Mouse (Mus musculus) megakaryocyte, embryonic 14.5 days (primary cell): ENCODE results near the gene Klhl22. TPM values are rescaled to one million over a fixed set of nuclear protein-coding genes. Genes with fewer than 3 reads are reported as not detected.
A peak's percentile ranks its signal among the peaks of the same experiment; 100 is the strongest.

Source experiments
- H3K27me3 ChIP-seq: replicated peaks from 2 replicates; pipeline ENCODE3; 2012; ENCODE audit warnings: inconsistent platforms
- H3K36me3 ChIP-seq: replicated peaks from 2 replicates; pipeline ENCODE3; 2012; ENCODE audit warnings: low read length, inconsistent platforms, mixed read lengths
- H3K4me1 ChIP-seq: 2 replicates; pipeline ENCODE4 v1.6.1; 2012; ENCODE audit warnings: inconsistent platforms
- H3K4me3 ChIP-seq: replicated peaks from 2 replicates; pipeline ENCODE3; 2012; ENCODE audit warnings: moderate library complexity, mild to moderate bottlenecking, inconsistent platforms
- H3K9me3 ChIP-seq: 2 replicates; pipeline ENCODE4 v1.6.1; 2012; ENCODE audit warnings: inconsistent platforms
- FLI1 ChIP-seq: IDR thresholded peaks from 2 replicates; pipeline ENCODE4 v1.6.1; 2012; ENCODE audit warnings: low read length, inconsistent platforms, mixed read lengths
- GATA1 ChIP-seq: IDR thresholded peaks from 3 replicates; pipeline ENCODE4 v1.6.1; 2012; ENCODE audit warnings: mixed read lengths, low read length, inconsistent platforms, borderline replicate concordance
- polyA plus RNA-seq: library from polyadenylated mRNA; stranded (reverse); fragments of >175 nt; gene quantifications from 2 replicates; pipeline ENCODE4 v1.2.3, GENCODE M21; 2012; ENCODE audit warnings: low replicate concordance; ENCODE audit not compliant: insufficient read depth

The Klhl22 gene
- polyA plus RNA-seq, 1 experiment, result 4.0 TPM

DNA sequence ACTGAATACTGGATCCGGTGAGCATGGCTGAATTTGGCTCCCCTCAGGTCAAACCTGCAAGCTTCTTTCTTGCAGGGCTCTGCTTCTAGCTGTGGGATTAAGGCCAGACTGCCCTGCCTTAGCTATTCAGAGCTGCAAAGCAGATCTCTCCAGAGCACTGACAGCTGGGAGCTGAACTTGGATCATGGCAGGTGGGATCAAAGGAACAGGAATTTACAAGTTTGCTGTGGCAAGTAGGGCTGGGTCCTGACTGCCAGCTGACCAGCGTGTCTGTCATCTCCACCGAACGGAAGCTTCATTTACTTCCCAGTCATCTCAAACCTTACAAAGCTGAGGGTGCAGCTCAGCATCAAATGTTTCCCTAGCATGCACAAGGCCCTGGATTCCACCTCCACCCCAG is 18.8 kb downstream of the Klhl22 start:
- Histone ChIP-seq H3K9me3 (no peaks in the 10 kb centered on the region), H3K27me3 (peaks cover 28% of the 10 kb centered on the region), H3K4me3 (no peak overlapping the region), H3K36me3 (peaks cover 27% of the 10 kb centered on the region), H3K4me1 (peaks cover 14% of the 10 kb centered on the region)
- TF ChIP-seq FLI1, result no peak
- no peak for TF ChIP-seq GATA1

GRCm38 (mm10) chr16:17779692-17780091 is 20.3 kb downstream of the Klhl22 start:
- Histone ChIP-seq H3K4me3 (no peak overlapping the region), H3K36me3 (peaks cover 29% of the 10 kb centered on the region), H3K27me3 (peaks cover 30% of the 10 kb centered on the region), H3K9me3 (no peaks in the 10 kb centered on the region), H3K4me1 (peaks cover 21% of the 10 kb centered on the region)
- no peak for TF ChIP-seq FLI1
- TF ChIP-seq GATA1, result no peak

DNA sequence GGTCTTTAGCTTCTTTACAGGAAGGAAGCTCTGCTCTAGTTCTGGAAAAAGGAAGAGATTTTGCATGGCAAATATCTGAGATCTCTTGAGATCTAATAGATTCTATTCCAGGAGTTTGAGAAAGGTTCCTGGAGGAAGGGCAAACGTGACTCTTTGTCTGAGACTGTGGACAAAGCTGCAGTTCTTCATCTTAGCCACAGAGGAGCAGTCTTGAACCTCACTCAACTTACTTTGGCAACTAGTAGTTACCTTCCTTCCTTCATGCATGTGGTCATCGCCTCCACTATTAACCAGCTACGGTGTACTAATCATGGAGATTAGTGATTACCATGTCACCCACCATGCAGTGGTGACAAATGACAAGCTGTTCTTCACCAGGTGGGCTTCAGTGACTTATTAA is 25.9 kb downstream of the Klhl22 start:
- H3K36me3 ChIP-seq, result peaks cover 30% of the 10 kb centered on the region
- peaks cover 14% of the 10 kb centered on the region for H3K4me1 ChIP-seq
- no peak overlapping the region for H3K4me3 ChIP-seq
- H3K27me3 ChIP-seq, result peaks cover 37% of the 10 kb centered on the region
- TF ChIP-seq GATA1 (no peak), FLI1 (no peak)
- no peaks in the 10 kb centered on the region for H3K9me3 ChIP-seq

GRCm38 (mm10) chr16:17792728-17793127 is 33.3 kb downstream of the Klhl22 start:
- peaks cover 22% of the 10 kb centered on the region for H3K36me3 ChIP-seq
- H3K9me3 ChIP-seq, result no peaks in the 10 kb centered on the region
- peaks cover 75% of the 10 kb centered on the region for H3K27me3 ChIP-seq
- no peak overlapping the region for H3K4me3 ChIP-seq
- TF ChIP-seq FLI1 (no peak), GATA1 (no peak)
- peaks cover 12% of the 10 kb centered on the region for H3K4me1 ChIP-seq

DNA sequence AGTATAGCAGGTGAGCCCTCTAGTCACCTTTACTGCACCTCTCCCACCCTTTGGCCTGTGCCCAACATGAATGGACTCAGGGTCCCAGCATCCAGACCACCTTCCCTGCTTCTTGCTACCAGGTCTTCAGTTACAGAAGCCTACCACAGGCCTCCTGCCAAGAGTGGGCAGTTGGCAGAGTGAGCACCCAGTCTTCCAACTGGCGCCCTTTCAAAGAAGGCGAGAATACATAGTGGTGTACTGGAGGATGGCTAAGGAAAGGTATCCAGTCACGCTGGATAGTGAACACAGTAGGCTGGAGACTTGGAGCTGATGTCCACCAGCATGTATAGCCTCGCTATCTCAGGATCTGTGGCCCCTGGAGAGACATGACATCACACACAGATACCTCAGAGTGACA is 34.6 kb downstream of the Klhl22 start:
- TF ChIP-seq FLI1, result no peak
- no peak for TF ChIP-seq GATA1
- Histone ChIP-seq H3K4me3 (no peak overlapping the region), H3K4me1 (peaks cover 20% of the 10 kb centered on the region), H3K9me3 (no peaks in the 10 kb centered on the region), H3K36me3 (peaks cover 19% of the 10 kb centered on the region), H3K27me3 (peaks cover 83% of the 10 kb centered on the region)

- no peak overlapping the region for H3K4me3 ChIP-seq
- H3K36me3 ChIP-seq, result peaks cover 9% of the 10 kb centered on the region
- TF ChIP-seq GATA1, result no peak
- peaks cover 90% of the 10 kb centered on the region for H3K27me3 ChIP-seq
- H3K9me3 ChIP-seq, result no peaks in the 10 kb centered on the region
- peaks cover 20% of the 10 kb centered on the region for H3K4me1 ChIP-seq
These were observed 36.2 kb downstream of the Klhl22 start for GRCm38 (mm10) chr16:17795643-17796042.

DNA sequence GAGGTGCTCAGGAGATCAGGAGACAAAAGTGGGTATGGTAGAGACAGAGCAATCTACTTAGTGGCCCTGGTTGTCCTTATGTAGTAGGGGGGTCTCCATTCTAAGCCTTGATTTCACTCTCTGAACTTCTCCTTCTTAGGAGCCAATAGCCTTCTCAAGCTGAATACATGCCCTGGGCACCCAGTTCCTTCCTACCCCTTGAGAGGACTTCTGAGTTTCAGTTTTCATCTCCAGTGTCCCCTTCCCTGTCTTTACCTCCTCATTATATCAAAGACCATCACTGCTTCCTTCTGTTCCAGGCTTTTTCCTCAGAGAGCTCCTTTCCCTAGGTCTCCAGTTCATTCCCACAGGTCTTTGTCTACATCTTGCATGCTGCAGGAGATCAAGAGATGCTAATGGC is 37.1 kb downstream of the Klhl22 start:
- Histone ChIP-seq H3K4me3 (peak overlapping the region; percentile 5), H3K27me3 (peaks cover 95% of the 10 kb centered on the region), H3K9me3 (no peaks in the 10 kb centered on the region), H3K4me1 (peaks cover 20% of the 10 kb centered on the region), H3K36me3 (peaks cover 9% of the 10 kb centered on the region)
- no peak for TF ChIP-seq GATA1
- no peak for TF ChIP-seq FLI1

DNA sequence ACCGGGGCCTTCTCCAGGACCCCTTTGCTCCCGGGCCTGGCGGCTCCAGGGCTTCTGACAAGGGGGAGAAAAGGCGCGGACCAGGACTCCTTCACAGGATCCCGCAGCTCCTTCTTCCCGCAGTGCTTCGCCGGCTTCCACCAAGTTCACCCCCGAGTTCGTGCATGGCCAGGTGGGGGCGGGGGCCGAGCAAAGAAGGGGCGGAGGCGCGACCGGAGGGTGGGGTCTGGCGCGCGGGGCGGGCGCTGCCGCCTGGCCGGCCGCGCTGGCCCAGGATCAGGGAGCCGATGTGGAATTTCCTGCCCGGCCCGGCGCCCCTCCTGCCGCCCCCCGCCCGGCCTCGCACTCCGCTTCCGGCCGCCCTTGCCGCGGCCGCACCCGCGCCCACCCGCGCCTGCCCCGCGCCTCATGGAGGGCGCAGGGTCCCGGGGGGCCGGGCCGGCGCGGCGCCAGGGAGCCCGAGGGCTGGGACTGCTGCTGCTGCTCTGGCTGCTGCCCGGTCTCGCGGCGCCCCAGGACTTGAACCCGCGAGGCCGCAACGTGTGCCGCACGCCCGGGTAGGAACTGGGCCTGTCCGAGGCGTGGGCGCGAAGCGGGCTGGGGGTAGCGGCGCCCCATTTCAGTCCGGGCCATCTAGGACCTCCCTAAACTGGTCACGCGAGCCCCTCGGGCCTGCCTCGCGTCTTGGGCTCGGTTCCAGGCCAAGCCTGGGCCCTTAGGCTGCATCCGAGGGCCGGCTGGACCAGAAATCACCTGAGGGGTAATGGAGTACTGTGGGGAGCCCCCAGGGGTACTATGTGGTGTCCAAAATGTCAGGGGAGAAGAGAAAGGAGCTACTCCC is 37.8 kb downstream of the Klhl22 start, which contains the start of gene Scarf2:
Scarf2 (plus strand) TSS at position 312 of the 841 bp plus-strand sequence.
- TF ChIP-seq FLI1 (no peak), GATA1 (no peak)
- Histone ChIP-seq H3K9me3 (no peaks in the 10 kb centered on the region), H3K4me1 (peaks cover 20% of the 10 kb centered on the region), H3K27me3 (peaks cover 96% of the 10 kb centered on the region), H3K4me3 (peak within 1 kb of the TSS; percentile 56), H3K36me3 (peaks cover 7% of the 10 kb centered on the region)

GRCm38 (mm10) chr16:17797812-17798311 is 38.4 kb downstream of the Klhl22 start:
- peak overlapping the region; percentile 56 for H3K4me3 ChIP-seq
- no peaks in the 10 kb centered on the region for H3K9me3 ChIP-seq
- TF ChIP-seq FLI1 (no peak), GATA1 (no peak)
- peaks cover 27% of the 10 kb centered on the region for H3K4me1 ChIP-seq
- peaks cover 96% of the 10 kb centered on the region for H3K27me3 ChIP-seq
- H3K36me3 ChIP-seq, result peaks cover under 1% of the 10 kb centered on the region
